Mouse (Mus musculus) MEL (cell line): ENCODE results near the gene Gm3448.

Experiments used
- CHD2 ChIP-seq: IDR thresholded peaks from 2 replicates; pipeline ENCODE4 v1.6.1; 2011; ENCODE audit warnings: low read length, improper control_type of control experiment
- ETS1 ChIP-seq: IDR thresholded peaks from 2 replicates; pipeline ENCODE4 v1.6.1; 2012; ENCODE audit warnings: low read depth, mild to moderate bottlenecking, inconsistent platforms, low read length, improper control_type of control experiment, moderate library complexity
- MXI1 ChIP-seq: IDR thresholded peaks from 2 replicates; pipeline ENCODE4 v1.6.1; 2011; ENCODE audit warnings: mild to moderate bottlenecking, low read depth, low read length, improper control_type of control experiment
- POLR2A ChIP-seq, 2 experiments: IDR thresholded peaks; 2 replicates each; pipeline ENCODE4 v1.6.1; 2011 to 2012; ENCODE audit warnings: low read length in 2 of 2, mild to moderate bottlenecking in 2 of 2, control low read depth in 1 of 2, improper control_type of control experiment in 1 of 2, low read depth in 1 of 2, moderate library complexity in 1 of 2; ENCODE audit not compliant: control insufficient read depth in 1 of 2, insufficient read depth in 1 of 2, poor library complexity in 1 of 2
- POLR2AphosphoS5 ChIP-seq: IDR thresholded peaks from 2 replicates; pipeline ENCODE4 v1.6.1; 2012; ENCODE audit warnings: low read depth, borderline replicate concordance, mild to moderate bottlenecking, inconsistent platforms, low read length, moderate library complexity, mixed read lengths
- TCF12 ChIP-seq: IDR thresholded peaks from 2 replicates; pipeline ENCODE4 v1.6.1; 2014; ENCODE audit warnings: low read depth, mild to moderate bottlenecking, inconsistent platforms, low read length, improper control_type of control experiment, moderate library complexity
- USF1 ChIP-seq: IDR thresholded peaks from 2 replicates; pipeline ENCODE4 v1.6.1; 2014; ENCODE audit warnings: low read depth, mild to moderate bottlenecking, inconsistent platforms, low read length, improper control_type of control experiment, moderate library complexity

DNA sequence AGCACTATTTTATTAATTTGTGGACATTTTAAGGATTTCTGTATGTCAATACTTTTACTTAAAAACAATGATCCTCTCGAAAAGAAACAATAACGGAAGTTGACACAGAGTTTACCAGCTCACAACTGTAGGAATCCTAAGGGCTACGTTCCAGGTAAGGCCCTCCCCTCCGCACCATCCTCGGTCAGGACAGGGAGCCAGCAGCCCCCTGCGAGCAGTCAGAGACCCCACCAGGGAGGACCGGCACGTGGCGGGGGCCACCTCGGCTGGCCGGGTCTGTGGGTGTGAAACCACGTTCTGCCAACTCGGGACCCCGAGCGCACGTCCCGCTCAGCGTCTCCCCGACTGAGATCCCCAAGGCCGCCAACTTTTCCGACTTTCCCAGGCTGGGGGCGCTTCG is 80.8 kb downstream of the Gm3448 start:
- no peak for TF ChIP-seq TCF12
- no peak for TF ChIP-seq ETS1
- TF ChIP-seq POLR2A (IDR thresholded peaks at IDR 0.05; ENCODE audit: control insufficient read depth in 1 of 2, insufficient read depth in 1 of 2, low read depth in 1 of 2, low read length in 2 of 2, poor library complexity in 1 of 2) = no peak
- no peak; the same call in 1 of the 2 replicates for TF ChIP-seq MXI1
- TF ChIP-seq POLR2AphosphoS5 = no peak
- no peak for TF ChIP-seq CHD2
- TF ChIP-seq USF1 = no peak
